Mouse (Mus musculus) megakaryocyte, embryonic 14.5 days (primary cell): ENCODE results near the gene Shisa5.

Experiments used
- FLI1 ChIP-seq: IDR thresholded peaks from 2 replicates; pipeline ENCODE4 v1.6.1; 2012; ENCODE audit warnings: low read length, inconsistent platforms, mixed read lengths
- GATA1 ChIP-seq: IDR thresholded peaks from 3 replicates; pipeline ENCODE4 v1.6.1; 2012; ENCODE audit warnings: mixed read lengths, low read length, inconsistent platforms, borderline replicate concordance

DNA sequence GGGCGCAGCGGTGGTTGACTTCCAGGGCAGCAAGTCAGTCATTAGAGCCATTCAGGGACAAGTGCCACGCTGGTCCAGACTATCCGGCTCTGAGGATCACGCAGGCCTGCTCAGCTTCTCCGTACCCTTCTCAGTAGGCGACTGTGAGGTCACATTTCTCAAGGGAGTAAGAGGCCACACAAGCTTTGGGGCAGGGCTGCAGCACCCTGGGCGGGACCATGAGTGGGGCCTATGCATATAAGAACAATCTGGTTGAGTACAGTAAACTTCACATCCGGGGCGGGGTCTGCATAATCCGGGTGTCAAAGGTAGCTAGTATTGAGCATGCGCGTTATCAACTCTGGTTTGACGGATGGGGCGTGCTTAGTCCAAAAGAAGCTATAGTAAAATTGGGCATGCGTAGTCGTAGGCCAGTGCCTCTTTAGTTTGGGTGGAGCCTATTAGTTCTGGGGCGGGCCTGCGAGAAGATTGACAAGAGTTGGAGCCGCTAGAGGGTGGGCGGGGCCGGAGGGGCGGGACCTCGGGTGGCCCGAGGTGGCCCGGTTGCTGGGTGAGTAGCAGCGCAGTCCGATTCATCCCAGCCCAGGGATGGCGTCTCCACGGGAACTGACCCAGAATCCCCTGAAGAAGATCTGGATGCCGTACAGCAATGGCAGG is 46.8 kb upstream of the Shisa5 start, which contains the start of gene Pfkfb4:
- TF ChIP-seq GATA1 = no peak
- no peak for TF ChIP-seq FLI1
